Mouse (Mus musculus): ENCODE measurements around the gene Mrps22. TPM values are rescaled to one million over a fixed set of nuclear protein-coding genes. Genes with fewer than 3 reads are reported as not detected.

The Mrps22 gene
- polyA plus RNA-seq, 1 experiment from 2014 or later, result 51.3 TPM

- Histone ChIP-seq H3K9ac (peak within 1 kb of the TSS; percentile 92), H3K27ac (peak within 1 kb of the TSS; percentile 92), H3K27me3 (no peaks in the 10 kb centered on the region), H3K36me3 (peaks cover 13% of the 10 kb centered on the region), H3K4me2 (peak within 1 kb of the TSS; percentile 68), H3K9me3 (no peaks in the 10 kb centered on the region), H3K4me1 (peaks cover 12% of the 10 kb centered on the region), H3K4me3 (peak within 1 kb of the TSS; percentile 93)
- peak; percentile 99 for ATAC-seq (ENCODE audit: insufficient number of reproducible peaks, low FRiP score, low TSS enrichment, low read depth)
- WGBS, result under 1% methylated on average over 76 of the region's 76 CpGs
These were observed 38.0 kb downstream of the Mrps22 start, which contains the start of gene Copb2 for GRCm38 (mm10) chr9:98563137-98564126. Copb2 (plus strand) TSS chr9:98563721.

GRCm38 (mm10) chr9:98544042-98544441 is 57.4 kb downstream of the Mrps22 start:
- H3K9ac ChIP-seq, result no peak overlapping the region
- WGBS, result 87% methylated on average over 3 of the region's 3 CpGs
- H3K9me3 ChIP-seq, result no peaks in the 10 kb centered on the region
- H3K27ac ChIP-seq, result no peak overlapping the region
- 0 out of 2 replicates have a peak, but pooled peaks cover 7% of the 10 kb centered on the region for H3K27me3 ChIP-seq
- H3K4me1 ChIP-seq, result no peaks in the 10 kb centered on the region
- no peaks in the 10 kb centered on the region for H3K36me3 ChIP-seq
- ATAC-seq (ENCODE audit: insufficient number of reproducible peaks, low FRiP score, low TSS enrichment, low read depth), result no peak
- H3K4me3 ChIP-seq, result no peak overlapping the region
- no peak overlapping the region for H3K4me2 ChIP-seq

Other genes with a start within 250 kb of the Mrps22 start
- gene Rbp1, start 178.7 kb downstream of the Mrps22 start, polyA plus RNA-seq (2015; fragmentation: Nextera tagmentation; extraction: Ambion mirVana), result 34.2 and 34.5 TPM in 2 replicates
- 33.1 and 44.4 TPM in 2 replicates for gene Rbp2, start 115.5 kb downstream of the Mrps22 start, polyA plus RNA-seq (2015; fragmentation: Nextera tagmentation; extraction: Ambion mirVana)
- 208 and 209 TPM in 2 replicates for gene Copb2, start 37.9 kb downstream of the Mrps22 start, polyA plus RNA-seq (2015; fragmentation: Nextera tagmentation; extraction: Ambion mirVana)
- not detected in 2 replicates for gene Prr23a1, start 240.8 kb upstream of the Mrps22 start, polyA plus RNA-seq (2015; fragmentation: Nextera tagmentation; extraction: Ambion mirVana)